Mouse (Mus musculus) kidney, adult 18-20 months (tissue): ENCODE measurements around the gene Krt7.
A peak's percentile ranks its signal among the peaks of the same experiment; 100 is the strongest.

ENCODE experiments used
- DNase-seq: peaks from one replicate; pipeline ENCODE4 v3.0.0; 2021

Krt7 gene

DNA sequence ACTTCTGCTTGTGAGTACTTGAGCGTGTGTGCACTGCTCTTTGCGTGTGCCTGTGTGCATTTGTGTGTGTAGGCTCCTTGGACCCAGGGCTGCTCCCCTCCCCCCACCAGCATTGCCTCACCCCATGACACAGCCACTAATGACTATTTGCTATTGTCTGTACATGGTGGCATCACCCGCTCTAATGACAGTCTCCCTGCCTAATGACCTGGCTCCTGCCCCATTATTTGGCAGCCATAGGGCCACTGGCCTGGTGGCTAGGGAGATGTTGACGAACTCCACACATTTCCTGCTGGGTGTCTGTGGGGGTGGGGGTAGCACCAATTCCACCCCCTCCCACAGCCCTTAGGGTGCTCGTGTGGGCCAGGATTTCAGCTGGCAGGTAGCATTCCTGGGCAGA is 32.2 kb upstream of the Krt7 start:
- no peak for DNase-seq

DNA sequence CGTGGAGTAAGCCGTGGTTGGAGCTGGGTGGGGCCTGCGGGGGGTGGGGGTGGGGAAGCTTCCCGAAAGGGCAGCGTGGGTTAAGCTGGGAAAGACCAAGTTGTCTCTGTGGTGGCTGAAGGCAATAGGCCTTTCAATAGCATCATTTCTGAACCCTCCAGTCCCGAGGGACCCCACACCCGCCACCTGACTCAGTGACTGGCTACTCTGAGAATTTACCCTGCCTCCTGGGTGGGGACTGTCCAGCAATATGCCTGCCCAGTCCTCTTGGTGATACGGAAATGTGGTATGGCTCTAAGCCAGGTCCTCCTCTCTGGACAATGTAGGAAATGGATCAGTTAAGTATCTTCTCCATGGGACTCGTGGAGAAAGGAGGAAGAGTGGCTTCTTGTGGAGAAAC is 29.1 kb upstream of the Krt7 start:
- DNase-seq = peak; percentile 47

DNA sequence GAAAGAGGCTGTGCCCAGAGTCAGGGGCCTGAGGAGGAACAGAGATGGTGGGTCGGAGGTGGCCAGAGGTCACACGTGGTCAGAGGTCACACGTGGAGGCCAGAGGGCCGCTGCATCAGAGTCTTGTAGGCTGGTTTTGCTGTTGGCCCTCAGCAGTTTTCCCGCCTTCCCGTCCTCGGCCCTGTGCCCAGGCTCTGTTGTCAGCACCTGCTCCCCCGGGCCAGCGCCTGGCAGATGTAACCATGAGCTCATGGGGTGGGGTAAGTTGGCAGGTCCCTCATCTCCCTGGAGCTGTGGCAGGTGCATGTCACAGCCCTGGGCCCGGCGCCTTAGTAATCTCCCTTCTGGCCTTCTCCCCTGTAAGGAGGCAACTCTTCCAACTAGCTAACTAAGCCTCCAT is 28.0 kb upstream of the Krt7 start:
- no peak for DNase-seq

DNA sequence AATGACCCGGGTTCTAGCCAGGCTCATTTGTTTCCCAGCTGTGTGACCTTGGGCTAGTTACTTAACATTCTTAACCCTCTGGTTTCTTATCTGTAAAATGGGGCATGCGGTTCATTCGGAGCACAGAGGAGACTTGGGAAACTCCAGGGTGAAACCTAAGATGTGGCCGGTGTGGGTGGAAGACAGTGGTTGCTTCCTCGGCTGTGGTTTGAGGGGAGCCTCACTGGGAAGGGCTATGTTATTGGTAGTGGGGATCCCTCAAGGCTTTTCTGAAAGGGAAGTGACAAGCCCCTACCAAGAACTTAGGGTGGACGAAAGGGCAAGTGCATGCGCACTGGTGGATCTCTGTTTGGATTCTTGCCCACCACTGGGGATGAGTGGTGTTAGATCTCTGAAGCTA is 26.2 kb upstream of the Krt7 start:
- no peak for DNase-seq

DNA sequence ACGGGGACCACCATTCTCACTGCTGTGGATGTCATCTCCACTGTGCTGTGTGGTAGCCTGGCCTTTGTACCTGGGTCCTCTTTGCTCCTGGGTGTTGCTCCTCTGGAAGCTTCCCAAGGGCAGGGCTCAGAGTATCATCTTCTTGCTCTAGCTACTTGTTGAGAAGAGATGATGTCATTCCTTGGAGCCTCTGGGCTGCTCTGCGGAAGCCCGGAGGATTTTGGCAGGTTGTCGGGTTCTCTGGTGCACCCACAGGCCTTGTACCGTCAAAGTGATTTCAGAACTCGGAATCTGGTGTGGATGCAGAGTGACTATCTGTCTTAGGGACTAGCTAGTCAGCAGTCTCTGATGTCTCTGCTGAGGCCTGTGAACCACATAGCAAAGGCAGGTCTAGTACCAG is 25.8 kb upstream of the Krt7 start:
- DNase-seq = no peak

DNA sequence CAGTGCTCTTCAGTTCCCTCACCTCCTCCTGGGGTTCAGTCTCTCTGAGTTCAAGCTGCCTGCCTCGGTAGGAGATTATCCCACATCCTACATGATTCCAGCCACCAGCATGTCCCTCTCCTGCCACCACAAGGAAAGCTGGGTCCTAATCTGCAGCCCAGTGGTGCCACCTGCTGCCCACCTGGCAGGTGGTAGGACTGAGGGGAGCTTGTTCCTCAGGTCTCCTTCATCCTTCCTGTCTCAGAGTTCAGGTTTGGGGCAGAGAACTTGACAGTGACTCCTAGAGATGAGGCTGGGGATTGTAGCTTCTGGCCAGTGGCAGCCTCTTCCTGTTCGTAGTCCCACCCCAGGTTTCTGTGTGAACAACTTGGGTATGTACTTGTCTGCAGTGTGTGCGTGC is 23.7 kb upstream of the Krt7 start:
- peak; percentile 63 for DNase-seq

DNA sequence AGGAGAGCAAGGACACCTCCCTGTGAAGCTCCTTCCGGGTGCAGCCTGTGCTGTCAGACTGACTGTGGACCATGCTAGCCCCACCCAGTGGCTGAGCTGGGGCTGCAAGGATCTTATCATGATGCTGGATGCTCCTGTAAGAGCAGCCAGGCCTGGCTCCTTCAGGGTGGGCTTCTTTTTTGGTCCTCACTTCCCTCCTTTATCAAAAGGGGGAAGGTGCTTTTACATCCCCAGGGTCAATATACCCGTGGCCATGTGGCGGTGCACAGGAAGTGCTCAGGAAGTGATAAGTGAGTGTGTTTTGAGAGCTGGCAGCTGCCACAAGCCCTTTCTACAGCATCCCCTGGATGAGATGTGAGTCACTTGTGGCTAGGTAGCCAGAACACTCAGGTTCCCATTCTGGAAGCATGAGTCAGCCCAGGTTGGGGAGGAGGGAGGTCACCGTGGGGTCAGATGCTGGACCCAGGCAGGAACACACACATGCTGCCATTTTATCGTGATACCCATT is 22.8 kb upstream of the Krt7 start:
- no peak for DNase-seq

DNA sequence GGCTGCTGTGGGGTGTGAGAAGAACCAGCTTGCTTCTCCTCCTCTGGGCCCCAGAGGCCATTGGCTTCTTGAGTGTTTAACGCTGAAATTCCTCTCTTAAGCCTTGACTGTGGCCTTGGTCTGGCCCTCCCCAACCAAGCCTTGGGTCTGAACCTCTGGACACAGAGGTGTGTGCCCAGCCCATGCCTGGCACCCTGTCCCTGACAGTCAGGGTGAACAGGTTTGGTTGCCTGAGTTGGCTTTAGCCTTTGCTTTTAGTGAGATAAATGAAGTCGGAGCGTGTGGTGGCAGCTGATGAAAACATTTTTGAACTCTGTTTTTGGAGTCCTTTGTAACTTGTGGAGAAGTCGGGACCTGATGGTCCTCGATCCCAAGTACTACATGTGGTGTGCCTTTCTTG is 20.6 kb upstream of the Krt7 start:
- no peak for DNase-seq

DNA sequence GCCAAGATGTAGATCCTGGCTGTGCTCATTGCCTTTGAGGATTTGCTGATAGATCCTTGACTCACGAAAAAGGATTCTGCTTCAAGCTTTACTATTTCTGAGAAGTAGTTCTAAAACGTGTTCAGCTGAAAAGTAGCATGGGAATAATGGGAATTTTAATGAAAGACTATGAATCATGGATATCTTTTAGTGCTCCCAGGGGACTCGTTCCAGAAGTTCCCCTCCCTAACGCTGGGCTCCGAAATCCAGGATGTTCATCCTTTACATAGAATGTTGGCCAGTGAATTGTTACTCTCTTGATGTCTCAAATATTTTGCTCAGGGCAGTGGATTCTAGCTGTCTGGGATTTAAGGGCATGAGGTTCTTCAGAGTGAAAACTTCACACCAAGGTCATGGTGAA is 18.6 kb upstream of the Krt7 start:
- DNase-seq = no peak

DNA sequence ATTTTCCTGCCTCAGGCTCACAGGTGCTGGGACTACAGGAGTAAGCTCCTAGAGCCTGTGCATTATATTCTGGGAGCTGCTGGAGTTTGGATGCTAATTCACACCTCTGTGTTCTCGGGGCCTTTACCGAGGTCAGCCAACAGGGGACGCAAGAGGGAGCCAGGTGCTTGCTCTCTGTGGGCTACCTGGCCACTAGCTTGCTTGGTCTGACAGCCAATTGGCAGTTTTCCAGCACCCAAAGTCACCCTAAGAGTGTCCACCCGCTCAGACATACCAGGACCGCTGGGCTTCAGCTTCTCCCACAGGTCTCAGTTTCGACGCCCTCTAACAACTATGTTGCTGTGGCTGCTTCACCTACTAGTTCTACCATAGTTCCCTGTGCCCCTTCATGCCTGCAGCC is 15.9 kb upstream of the Krt7 start:
- no peak for DNase-seq

DNA sequence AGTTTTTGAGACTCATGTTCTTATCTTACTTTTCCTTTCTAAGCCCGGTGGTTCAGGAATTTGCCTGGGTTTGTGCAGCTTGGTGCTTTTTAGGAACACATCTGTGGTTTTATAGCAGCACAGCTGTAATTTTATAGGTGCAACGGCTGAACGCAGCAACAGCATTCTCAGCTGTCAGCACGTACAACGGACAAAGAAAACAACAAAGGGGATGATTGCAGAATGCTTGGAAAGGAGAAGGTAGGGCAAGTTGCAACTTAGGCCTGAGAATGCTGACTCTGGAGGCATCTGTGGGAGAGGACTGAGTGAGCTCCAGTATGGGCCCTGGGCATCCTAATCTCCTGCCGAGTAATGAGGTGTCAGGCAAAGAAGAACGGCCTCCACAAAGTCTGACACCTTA is 14.4 kb upstream of the Krt7 start:
- DNase-seq = no peak

DNA sequence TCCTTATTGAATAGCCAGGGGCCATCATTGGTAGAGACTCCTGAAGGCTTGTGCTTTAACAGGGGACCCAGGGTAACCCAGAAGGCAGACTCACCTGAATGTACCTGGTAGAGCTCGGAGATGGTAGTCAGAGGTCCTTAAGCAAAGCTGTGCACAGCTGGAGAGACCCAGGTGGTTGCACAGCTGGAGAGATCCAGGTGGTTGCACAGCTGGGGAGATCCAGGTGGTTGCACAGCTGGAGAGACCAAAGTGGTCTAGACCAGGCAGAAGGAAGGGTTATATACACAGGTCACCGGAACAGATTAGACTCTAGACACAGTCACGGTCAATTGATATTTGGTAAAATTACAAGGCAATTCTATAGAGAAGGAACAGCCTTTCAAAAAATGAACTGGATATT is 13.9 kb upstream of the Krt7 start:
- DNase-seq = no peak

DNA sequence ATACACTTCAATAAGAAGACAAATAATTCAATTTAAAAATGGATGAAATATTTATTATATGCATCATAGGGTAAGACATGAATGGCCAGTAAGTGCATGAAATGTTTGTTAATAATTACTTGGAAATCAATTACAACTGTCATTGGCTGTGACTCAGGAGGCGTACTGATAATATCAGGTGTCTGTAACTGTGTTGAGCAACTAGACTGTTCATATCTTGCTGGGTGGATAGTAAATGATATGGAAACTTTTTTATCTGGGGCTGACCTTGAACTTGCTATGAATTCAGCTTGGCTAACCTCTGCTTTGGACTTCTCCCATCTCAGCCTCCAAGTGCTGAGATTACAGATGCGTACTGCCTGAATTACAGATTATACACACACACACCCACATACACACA is 13.2 kb upstream of the Krt7 start:
- no peak for DNase-seq

DNA sequence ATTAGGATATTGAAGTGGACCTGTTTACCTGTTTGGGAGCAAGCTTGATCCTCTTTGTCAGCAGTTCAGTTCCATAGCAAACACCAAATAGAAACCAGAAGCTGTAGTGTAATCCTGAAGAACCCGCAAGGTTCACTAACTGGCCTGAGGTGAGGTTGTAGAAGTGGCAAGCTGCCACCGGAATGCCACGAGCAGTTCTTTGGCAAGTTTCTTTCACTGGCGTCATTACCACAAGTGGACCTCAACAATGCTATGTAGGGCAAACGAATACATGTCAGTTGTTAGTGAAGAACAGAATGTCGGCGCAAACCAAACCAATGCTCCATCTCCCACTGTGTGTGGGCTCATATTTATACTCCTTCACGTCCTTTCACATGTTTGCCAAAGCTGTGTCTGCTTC is 12.6 kb upstream of the Krt7 start:
- no peak for DNase-seq

DNA sequence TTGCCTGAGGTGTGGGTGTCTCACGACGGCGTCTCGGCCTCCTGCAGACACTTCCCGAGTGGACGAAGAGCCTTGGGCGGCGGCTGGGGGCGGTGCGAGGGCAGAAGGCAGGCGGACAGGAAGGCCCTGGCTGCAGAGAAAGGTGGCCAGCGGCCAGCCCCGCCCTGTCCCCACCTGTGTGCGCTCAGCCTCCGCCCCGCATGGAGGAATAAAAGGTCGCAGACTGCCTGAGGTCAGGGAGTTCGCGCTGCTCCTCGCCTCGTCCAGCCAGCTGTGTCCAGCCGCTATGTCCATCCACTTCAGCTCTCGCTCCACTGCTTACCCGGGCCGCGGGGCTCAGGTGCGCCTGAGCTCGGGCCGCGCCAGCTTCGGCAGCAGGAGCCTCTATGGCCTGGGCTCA is 1.3 kb downstream of the Krt7 start:
- peak; percentile 81 for DNase-seq

DNA sequence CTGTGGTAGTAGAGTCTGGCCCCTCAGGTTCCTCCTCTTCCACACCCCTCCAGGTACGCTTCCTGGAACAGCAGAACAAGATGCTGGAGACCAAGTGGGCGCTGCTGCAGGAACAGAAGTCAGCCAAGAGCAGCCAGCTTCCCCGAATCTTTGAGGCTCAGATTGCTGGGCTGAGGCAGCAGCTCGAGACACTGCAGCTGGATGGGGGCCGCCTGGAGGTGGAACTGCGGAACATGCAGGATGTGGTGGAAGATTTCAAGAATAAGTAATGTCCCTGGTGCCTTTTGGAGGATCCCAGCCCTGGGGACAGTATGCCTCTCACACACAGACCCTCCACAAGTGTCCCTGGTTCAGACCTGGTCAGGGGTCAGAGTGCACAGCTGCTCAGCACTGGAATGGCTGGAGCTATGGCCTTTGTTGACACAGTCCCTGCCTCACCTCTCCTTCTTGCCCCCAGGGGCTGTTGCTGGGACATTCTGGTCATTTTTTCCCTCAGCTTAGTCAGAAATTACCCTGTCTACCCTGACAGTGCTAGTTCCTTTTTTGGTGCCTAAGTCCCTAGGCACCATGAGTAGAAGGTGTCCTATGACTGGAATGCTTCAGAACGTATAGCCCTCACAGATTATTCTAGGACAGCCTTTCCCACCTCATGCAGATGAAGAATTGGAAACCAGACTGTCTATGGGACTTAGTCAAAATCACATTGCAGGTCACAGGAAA is 3.2 kb downstream of the Krt7 start:
- DNase-seq = peak; percentile 27

DNA sequence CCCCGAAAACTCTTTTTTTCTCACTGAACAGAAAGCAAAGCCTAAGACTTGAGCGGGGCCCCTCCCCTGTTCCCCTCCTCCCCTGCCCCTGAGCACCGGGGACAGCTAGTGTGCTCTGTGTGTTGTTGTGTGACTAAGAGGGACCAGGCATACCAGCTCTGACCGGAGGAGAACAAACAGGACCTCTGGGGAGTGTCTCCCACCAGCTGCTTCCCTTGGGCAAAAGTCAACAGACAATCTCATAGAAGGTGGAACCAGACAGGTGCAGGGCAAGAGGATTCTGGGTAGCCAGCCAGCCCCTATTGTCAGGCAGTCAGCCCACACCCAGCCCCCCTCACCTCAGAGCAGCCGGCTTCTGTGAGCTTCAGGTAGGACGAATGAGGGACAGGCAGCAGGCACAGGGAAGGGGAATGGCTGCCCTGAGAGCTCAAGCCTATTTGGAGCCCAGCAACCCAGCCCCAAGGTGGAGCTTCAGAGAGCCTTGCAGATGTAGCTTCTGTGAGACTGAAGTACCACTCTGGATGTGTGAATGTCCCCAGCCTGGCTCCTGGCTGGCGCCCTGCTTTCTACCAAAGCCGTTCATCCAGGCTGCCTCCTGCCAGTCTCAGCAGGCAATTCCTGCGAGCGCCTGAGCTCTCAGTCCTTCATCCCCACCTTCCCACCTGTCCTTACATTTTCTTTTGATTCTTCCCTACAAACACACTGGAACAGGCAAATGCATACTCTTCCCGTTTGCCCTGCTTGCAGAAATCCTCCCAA is 4.1 kb downstream of the Krt7 start:
- no peak for DNase-seq

DNA sequence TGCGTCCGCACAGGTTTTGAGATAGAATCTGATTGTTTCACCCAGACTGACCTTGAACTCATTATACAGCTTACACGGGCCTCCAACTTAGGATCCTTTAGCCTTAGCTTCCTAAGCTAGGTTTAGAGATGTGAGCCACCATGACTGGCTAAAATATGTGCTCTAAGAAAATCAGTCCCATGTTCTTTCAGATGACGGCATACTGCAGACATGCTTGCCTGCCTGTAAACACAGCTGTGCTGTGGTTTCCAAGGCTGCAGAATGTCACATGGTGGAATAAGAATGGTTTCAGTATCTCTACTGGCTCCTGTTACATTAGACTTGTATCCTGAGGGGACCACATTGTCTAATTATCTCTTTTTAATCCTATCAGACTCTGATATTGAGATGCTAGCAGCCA is 8.1 kb downstream of the Krt7 start:
- DNase-seq = no peak

DNA sequence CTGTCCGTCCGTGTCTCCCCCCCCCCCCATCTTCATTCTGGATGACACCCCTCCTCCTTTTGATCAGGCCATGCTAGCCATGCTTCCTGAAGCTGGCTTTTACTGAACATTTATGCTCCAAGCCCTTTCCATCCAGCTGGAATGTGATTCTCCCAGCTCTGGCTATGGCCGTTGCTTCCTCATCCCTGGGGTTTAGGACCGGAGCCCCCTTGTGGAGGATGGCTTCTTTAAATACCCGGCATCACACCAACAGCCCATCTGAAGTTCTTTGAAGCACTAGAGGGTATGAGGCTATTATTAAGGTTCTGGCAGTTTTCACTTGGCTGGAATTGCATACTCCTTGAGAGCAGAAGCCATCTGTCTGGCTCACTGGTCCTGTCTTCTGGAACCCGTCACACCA is 10.1 kb downstream of the Krt7 start:
- DNase-seq = no peak

DNA sequence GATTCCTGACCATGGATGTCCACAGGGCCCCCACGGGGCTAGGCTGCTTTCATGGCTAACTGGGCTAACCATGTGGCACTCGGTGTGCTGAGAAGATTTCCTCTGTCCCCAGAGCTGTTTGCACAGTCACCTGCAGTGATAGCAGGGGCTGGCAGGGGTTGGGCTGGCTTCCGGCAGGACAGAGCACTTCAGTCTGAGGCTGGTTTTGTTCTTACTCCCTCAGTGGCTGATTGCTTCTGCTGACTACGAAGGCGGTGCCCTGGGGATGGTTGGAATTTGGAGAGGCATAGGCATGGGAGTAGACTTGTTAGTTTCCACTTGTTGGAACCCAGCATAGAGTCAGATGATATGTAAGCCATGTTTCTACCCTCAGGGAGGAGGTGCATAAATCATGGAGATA is 14.1 kb downstream of the Krt7 start:
- DNase-seq = no peak

DNA sequence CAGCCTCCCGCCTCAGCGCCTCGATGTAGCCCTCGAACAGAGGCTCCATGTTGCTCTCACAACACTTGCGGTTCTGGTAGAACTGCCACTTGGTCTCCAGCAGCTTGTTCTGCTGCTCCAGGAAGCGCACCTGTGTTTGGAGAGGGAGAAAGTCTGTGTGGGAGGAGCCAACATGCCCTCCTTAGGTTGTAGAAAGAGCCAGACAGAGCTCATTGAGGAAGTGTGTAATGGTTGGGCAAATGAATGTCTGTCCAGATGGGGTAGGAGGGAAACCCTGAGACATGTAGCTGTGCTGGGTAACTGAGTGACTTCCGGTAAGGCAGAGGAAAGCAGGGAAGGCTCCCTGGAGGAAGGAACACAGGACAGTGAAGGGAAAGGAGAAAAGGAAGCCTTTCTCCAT is 25.8 kb downstream of the Krt7 start:
- DNase-seq = no peak

DNA sequence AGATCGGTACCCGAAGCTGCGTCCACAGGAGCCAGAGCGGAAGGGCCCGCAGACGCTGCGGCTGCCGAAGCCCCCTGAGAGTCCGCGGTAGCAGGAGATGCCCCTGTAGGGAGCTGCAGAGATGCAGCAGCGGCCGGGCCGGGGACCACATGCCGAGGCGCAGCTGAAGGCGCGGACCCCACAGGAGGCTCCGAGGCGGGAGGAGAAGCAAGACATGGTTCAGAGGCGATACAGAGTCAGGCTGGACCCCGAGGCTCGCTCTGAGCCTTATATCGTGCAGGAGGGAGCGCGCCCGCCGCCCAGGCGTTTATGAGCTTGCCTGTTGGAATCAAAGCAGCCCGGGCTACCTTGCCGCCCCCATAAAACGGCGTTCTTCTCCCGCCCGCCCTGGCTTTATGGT is 27.7 kb downstream of the Krt7 start, which contains the start of gene Krt87:
Gene Krt87, minus strand, starts transcription at position 250 of the 400 bp plus-strand sequence.
- no peak for DNase-seq

DNA sequence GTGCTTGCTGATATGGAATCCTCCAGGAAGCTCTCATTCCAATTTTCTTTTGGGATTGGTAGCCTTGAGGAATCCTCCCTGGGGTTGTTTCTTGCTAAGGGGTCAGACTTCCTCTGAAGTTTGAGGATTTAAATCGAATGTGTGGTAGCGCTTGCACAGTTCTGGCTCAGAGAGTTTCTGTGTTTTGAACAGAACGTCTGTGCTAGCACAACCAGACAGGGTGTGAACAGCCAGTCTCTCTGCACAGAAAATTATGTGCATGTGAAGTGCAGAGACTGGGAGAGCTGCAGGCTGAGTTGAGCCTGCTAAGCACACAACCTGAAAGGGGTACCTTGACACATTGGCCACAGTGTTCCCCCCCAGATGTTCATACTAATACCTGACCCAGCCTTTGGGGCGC is 30.0 kb downstream of the Krt7 start:
- no peak for DNase-seq

DNA sequence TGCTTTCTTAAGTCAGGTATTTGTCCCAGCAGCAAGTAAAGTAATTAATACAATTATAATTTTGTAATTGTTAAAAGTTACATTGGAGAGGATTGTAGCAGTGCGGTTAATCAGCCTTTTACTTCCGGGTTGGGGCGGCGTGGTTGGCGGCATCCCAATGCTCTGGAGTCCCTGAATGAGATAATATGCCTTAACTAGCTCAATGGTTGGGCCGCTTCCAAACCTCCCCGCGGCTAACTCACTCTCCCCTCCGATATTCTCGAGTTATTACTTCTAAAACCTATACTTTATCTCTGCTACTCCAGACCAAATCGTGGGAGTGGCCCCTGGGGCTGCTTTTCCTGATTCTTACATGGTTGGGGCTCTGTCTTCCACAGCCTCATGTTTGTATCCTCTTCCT is 35.7 kb downstream of the Krt7 start:
- no peak for DNase-seq

DNA sequence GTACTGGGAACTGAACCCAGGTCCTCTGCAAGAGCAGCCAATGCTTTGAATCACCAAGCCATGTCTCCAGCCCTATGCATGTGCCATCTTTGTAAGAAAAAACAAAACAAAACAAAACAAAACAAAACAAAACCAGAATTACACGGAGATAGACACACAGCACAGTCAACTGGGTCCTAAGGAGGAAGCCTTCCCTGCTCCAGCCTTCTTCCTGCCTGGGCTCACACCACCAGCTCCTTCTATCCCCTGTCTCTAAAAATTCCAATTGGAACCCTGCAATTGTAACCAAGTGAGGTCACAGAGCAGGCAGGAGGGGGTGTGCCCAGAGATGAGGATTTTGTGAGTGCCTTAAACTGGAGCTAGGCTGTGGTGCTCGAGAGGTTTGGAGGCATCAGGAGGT is 36.6 kb downstream of the Krt7 start, which contains the start of gene Krt88:
Gene Krt88, plus strand, starts transcription at position 301 of the 400 bp plus-strand sequence.
- DNase-seq = no peak
